Mouse (Mus musculus) MEL (cell line): Measurements from ENCODE around the gene Kcp. TPM values are rescaled to one million over a fixed set of nuclear protein-coding genes. Genes with fewer than 3 reads are reported as not detected.

Experiments
- DNase-seq: peaks from one replicate; pipeline ENCODE4 v3.0.0; 2011; ENCODE audit warnings: low read depth, low spot score
- H3K27ac ChIP-seq: 2 replicates; pipeline ENCODE4 v1.5.1; 2012; ENCODE audit warnings: low read depth, mild to moderate bottlenecking, control low read depth, low read length, moderate library complexity; ENCODE audit not compliant: control insufficient read depth
- H3K27me3 ChIP-seq, 2 experiments: fragments of 150-350 bp in 1 of 2; sonication (generic) in 1 of 2; 2 replicates each; pipeline ENCODE4 v1.6.1; 2012; ENCODE audit warnings: low read length in 2 of 2, mild to moderate bottlenecking in 2 of 2, improper control_type of control experiment in 1 of 2, moderate library complexity in 1 of 2; ENCODE audit not compliant: insufficient read depth in 2 of 2, control insufficient read depth in 1 of 2
- H3K36me3 ChIP-seq, 2 experiments: 2 replicates each; pipeline ENCODE4 v1.6.1; 2012 to 2014; ENCODE audit warnings: low read length in 2 of 2, improper control_type of control experiment in 1 of 2, inconsistent platforms in 1 of 2, mild to moderate bottlenecking in 1 of 2; ENCODE audit not compliant: insufficient read depth in 2 of 2, control insufficient read depth in 1 of 2
- H3K4me1 ChIP-seq, 2 experiments: fragments of 150-350 bp in 1 of 2; sonication (generic) in 1 of 2; 2 replicates each; pipeline ENCODE4 v1.6.1; 2012; ENCODE audit warnings: low read length in 2 of 2, improper control_type of control experiment in 1 of 2, mild to moderate bottlenecking in 1 of 2; ENCODE audit not compliant: insufficient read depth in 2 of 2, control insufficient read depth in 1 of 2
- H3K4me3 ChIP-seq, 2 experiments: fragments of 150-350 bp in 1 of 2; sonication (generic) in 1 of 2; 2 replicates each; pipeline ENCODE4 v1.5.1; 2012; ENCODE audit warnings: low read depth in 2 of 2, low read length in 2 of 2, mild to moderate bottlenecking in 2 of 2, moderate library complexity in 2 of 2, control low read depth in 1 of 2, improper control_type of control experiment in 1 of 2; ENCODE audit not compliant: control insufficient read depth in 1 of 2, insufficient read depth in 1 of 2
- H3K79me2 ChIP-seq: 2 replicates; pipeline ENCODE4 v1.6.1; 2012; ENCODE audit warnings: mild to moderate bottlenecking, low read length, moderate library complexity; ENCODE audit not compliant: control insufficient read depth, poor library complexity, insufficient read depth
- H3K9ac ChIP-seq: 2 replicates; pipeline ENCODE4 v1.6.1; 2012; ENCODE audit warnings: low read depth, mild to moderate bottlenecking, control low read depth, low read length, moderate library complexity; ENCODE audit not compliant: control insufficient read depth, poor library complexity, severe bottlenecking
- H3K9me3 ChIP-seq: fragments of 150-350 bp; sonication (generic); replicated peaks from 2 replicates; pipeline ENCODE4 v1.6.1; 2012; ENCODE audit warnings: mild to moderate bottlenecking, low read length, improper control_type of control experiment, moderate library complexity; ENCODE audit not compliant: insufficient read depth
- BHLHE40 ChIP-seq: IDR thresholded peaks from 2 replicates; pipeline ENCODE4 v1.6.1; 2012; ENCODE audit warnings: low read depth, mild to moderate bottlenecking, inconsistent platforms, low read length, improper control_type of control experiment, borderline replicate concordance
- CTCF ChIP-seq, 3 experiments: IDR thresholded peaks in 2 of 3; conservative IDR thresholded peaks in 1 of 3; 2 replicates each; pipeline ENCODE4 v1.5.1; 2011 to 2012; ENCODE audit warnings: low read length in 3 of 3, low read depth in 2 of 3, mild to moderate bottlenecking in 2 of 3, improper control_type of control experiment in 1 of 3, inconsistent platforms in 1 of 3, mixed read lengths in 1 of 3, moderate library complexity in 1 of 3; ENCODE audit not compliant: control insufficient read depth in 1 of 3, insufficient read depth in 1 of 3, poor library complexity in 1 of 3, severe bottlenecking in 1 of 3
- EP300 ChIP-seq, 2 experiments: IDR thresholded peaks; 2 replicates each; pipeline ENCODE4 v1.6.1; 2011; ENCODE audit warnings: improper control_type of control experiment in 2 of 2, low read length in 2 of 2, low read depth in 1 of 2, mild to moderate bottlenecking in 1 of 2
- ETS1 ChIP-seq: IDR thresholded peaks from 2 replicates; pipeline ENCODE4 v1.6.1; 2012; ENCODE audit warnings: low read depth, mild to moderate bottlenecking, inconsistent platforms, low read length, improper control_type of control experiment, moderate library complexity
- GABPA ChIP-seq: IDR thresholded peaks from 2 replicates; pipeline ENCODE4 v1.6.1; 2012; ENCODE audit warnings: low read depth, mild to moderate bottlenecking, inconsistent platforms, low read length, improper control_type of control experiment, moderate library complexity
- MAFK ChIP-seq: IDR thresholded peaks from 2 replicates; pipeline ENCODE4 v1.6.1; 2011; ENCODE audit warnings: low read depth, mild to moderate bottlenecking, low read length, improper control_type of control experiment, borderline replicate concordance
- MAZ ChIP-seq: IDR thresholded peaks from 2 replicates; pipeline ENCODE4 v1.6.1; 2012; ENCODE audit warnings: low read depth, mild to moderate bottlenecking, inconsistent platforms, low read length, improper control_type of control experiment
- MYC ChIP-seq: IDR thresholded peaks from 2 replicates; pipeline ENCODE4 v1.6.1; 2011; ENCODE audit warnings: low read depth, mild to moderate bottlenecking, low read length, improper control_type of control experiment, moderate library complexity
- SIN3A ChIP-seq: IDR thresholded peaks from 2 replicates; pipeline ENCODE4 v1.6.1; 2012; ENCODE audit warnings: low read length, improper control_type of control experiment, inconsistent platforms
- TCF12 ChIP-seq: IDR thresholded peaks from 2 replicates; pipeline ENCODE4 v1.6.1; 2014; ENCODE audit warnings: low read depth, mild to moderate bottlenecking, inconsistent platforms, low read length, improper control_type of control experiment, moderate library complexity
- USF2 ChIP-seq, 2 experiments: IDR thresholded peaks; 2 replicates each; pipeline ENCODE4 v1.6.1; 2011 to 2012; ENCODE audit warnings: improper control_type of control experiment in 2 of 2, low read length in 2 of 2, borderline replicate concordance in 1 of 2, inconsistent platforms in 1 of 2, low read depth in 1 of 2, mild to moderate bottlenecking in 1 of 2; ENCODE audit not compliant: insufficient read depth in 1 of 2
- ZKSCAN1 ChIP-seq: IDR thresholded peaks from 2 replicates; pipeline ENCODE4 v1.6.1; 2012; ENCODE audit warnings: low read depth, mild to moderate bottlenecking, inconsistent platforms, low read length, improper control_type of control experiment, moderate library complexity
- ZMIZ1 ChIP-seq: IDR thresholded peaks from 2 replicates; pipeline ENCODE4 v1.6.1; 2012; ENCODE audit warnings: low read depth, mild to moderate bottlenecking, inconsistent platforms, low read length, improper control_type of control experiment, moderate library complexity
- polyA plus RNA-seq, 2 experiments: library from polyadenylated mRNA; stranded (reverse) in 1 of 2; unstranded in 1 of 2; fragments of >175 nt in 1 of 2; fragments of >200 nt in 1 of 2; gene quantifications; 2 replicates each; pipeline versions ENCODE4 v1.2.1 to v1.2.4; 2012; ENCODE audit warnings: low replicate concordance in 2 of 2, low read depth in 1 of 2; ENCODE audit not compliant: insufficient read length in 2 of 2, insufficient read depth in 1 of 2, missing spikeins in 1 of 2
- total RNA-seq: library from RNA; depleted of rRNA; stranded (reverse); fragments of 300-350 nt; gene quantifications from 2 replicates; pipeline ENCODE4 v1.2.3, GENCODE M21; 2012; rRNA removed

The Kcp gene
- total and polyA plus RNA-seq, 3 experiments = 1.3 to 6.9 TPM; not detected in 1

DNA sequence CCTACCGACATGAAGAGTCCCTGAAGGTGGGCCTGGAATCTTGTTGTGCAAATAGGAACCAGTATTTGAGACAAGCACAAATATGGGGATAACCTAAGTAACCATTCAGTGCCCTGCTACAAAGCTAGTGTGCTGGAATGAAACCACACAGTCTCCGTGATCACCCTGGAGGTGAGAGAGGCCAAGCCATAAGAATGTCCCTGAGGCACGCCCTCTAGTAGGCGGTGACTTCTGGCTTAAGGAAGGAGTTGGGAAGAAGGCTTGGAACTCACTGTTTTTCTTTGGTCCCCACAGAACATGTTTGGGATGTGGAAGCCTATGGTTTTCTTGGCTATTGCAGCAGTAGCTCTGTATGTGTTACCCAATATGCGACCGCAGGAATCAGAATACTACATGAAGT lies 81.4 kb downstream of the Kcp start:
- Histone ChIP-seq H3K36me3 (no peaks in the 10 kb centered on the region; a peak in 1 of 4 replicates), H3K79me2 (no peaks in the 10 kb centered on the region), H3K27ac (no peak overlapping the region), H3K4me3 (no peak overlapping the region), H3K27me3 (peaks cover 1 to 19% of the 10 kb centered on the region in 2 experiments; a peak in 3 of 4 replicates), H3K4me1 (peaks cover 0 to 12% of the 10 kb centered on the region in 2 experiments; a peak in 1 of 4 replicates), H3K9me3 (no peaks in the 10 kb centered on the region), H3K9ac (no peak overlapping the region)
- TF ChIP-seq TCF12 = no peak
- no peak for TF ChIP-seq USF2 (IDR thresholded peaks at IDR 0.05; ENCODE audit: borderline replicate concordance in 1 of 2, insufficient read depth in 1 of 2, low read depth in 1 of 2, low read length in 2 of 2)
- no peak for DNase-seq

DNA sequence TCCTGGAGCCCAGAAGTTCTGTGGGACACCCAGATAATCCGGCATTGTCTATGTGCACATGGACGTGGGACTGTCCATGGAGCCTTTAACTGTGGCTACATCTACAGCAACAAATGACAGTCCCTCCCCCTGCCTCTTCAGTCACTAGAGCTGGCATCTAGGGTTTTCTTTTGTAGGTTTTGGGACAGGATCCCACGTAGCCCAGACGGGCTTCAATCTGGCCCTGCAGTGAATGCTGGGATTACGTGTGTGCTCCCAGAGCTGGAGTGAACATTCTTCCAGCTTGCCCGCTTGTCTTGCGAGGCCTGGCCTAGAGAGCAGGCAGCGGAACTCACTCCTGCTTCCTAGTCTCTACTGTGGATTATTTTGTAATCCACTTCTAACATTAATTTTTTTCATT lies 82.6 kb downstream of the Kcp start:
- Histone ChIP-seq H3K9me3 (no peaks in the 10 kb centered on the region), H3K27ac (no peak overlapping the region), H3K4me3 (no peak overlapping the region), H3K79me2 (no peaks in the 10 kb centered on the region), H3K4me1 (peaks cover 0 to 3% of the 10 kb centered on the region in 2 experiments; a peak in 1 of 4 replicates), H3K27me3 (peaks cover 1 to 19% of the 10 kb centered on the region in 2 experiments; a peak in 3 of 4 replicates), H3K9ac (no peak overlapping the region), H3K36me3 (no peaks in the 10 kb centered on the region)
- no peak for DNase-seq
- no peak for TF ChIP-seq ZMIZ1
- TF ChIP-seq MAZ = no peak
- no peak for TF ChIP-seq ETS1
- TF ChIP-seq GABPA = no peak
- TF ChIP-seq CTCF (IDR thresholded peaks at IDR 0.05 in 2 of 3, conservative IDR thresholded peaks at IDR 0.05 in 1 of 3; ENCODE audit: control insufficient read depth in 1 of 3, insufficient read depth in 1 of 3, low read depth in 2 of 3, low read length in 3 of 3, poor library complexity in 1 of 3, severe bottlenecking in 1 of 3) = no peak
- TF ChIP-seq EP300 (IDR thresholded peaks at IDR 0.05; ENCODE audit: low read depth in 1 of 2, low read length in 2 of 2) = no peak
- no peak for TF ChIP-seq BHLHE40
- TF ChIP-seq ZKSCAN1 = no peak
- TF ChIP-seq SIN3A = no peak
- no peak for TF ChIP-seq TCF12
- no peak for TF ChIP-seq MAFK
- no peak for TF ChIP-seq MYC
- TF ChIP-seq, all 39 proteins: peak for 0

Other genes with a start within 250 kb of the Kcp start
- gene Hilpda, start 235.5 kb downstream of the Kcp start, total RNA-seq = 15.6 and 18.1 TPM in 2 replicates
- 10 to 100 TPM in 1 of 2 experiments, not detected in 1; 17.0 TPM for gene Hilpda, start 235.5 kb downstream of the Kcp start, polyA plus RNA-seq
- gene Fam71f2, start 228.4 kb downstream of the Kcp start, total RNA-seq = 0.23 TPM in 1 of 2 replicates, not detected in the other
- under 1 TPM in 1 of 2 experiments, not detected in 1; 0.84 TPM for gene Fam71f2, start 228.4 kb downstream of the Kcp start, polyA plus RNA-seq
- gene Fam71f1, start 188.8 kb downstream of the Kcp start, total RNA-seq = not detected in 2 replicates
- under 1 TPM in 1 of 2 experiments, not detected in 1; 0.13 TPM for gene Fam71f1, start 188.8 kb downstream of the Kcp start, polyA plus RNA-seq
- 80.4 and 98.0 TPM in 2 replicates for gene Calu, start 159.9 kb downstream of the Kcp start, total RNA-seq
- gene Calu, start 159.9 kb downstream of the Kcp start, polyA plus RNA-seq = 100 to 1,000 TPM in 1 of 2 experiments, 10 to 100 TPM in 1; 79.4 to 419 TPM
- 0.23 TPM in 1 of 2 replicates, not detected in the other for gene Opn1sw, start 119.5 kb downstream of the Kcp start, total RNA-seq
- under 1 TPM in 1 of 2 experiments, not detected in 1; 0.04 TPM for gene Opn1sw, start 119.5 kb downstream of the Kcp start, polyA plus RNA-seq
- not detected in 2 replicates for gene Ccdc136, start 111.6 kb downstream of the Kcp start, total RNA-seq
- under 1 TPM in 1 of 2 experiments, not detected in 1; 0.22 TPM for gene Ccdc136, start 111.6 kb downstream of the Kcp start, polyA plus RNA-seq
- 0.26 and 0.27 TPM in 2 replicates for gene Flnc, start 74.7 kb downstream of the Kcp start, total RNA-seq
- gene Flnc, start 74.7 kb downstream of the Kcp start, polyA plus RNA-seq = under 1 TPM in 1 of 2 experiments, not detected in 1; 0.31 TPM
- 289 and 312 TPM in 2 replicates for gene Atp6v1f, start 40.2 kb downstream of the Kcp start, total RNA-seq
- gene Atp6v1f, start 40.2 kb downstream of the Kcp start, polyA plus RNA-seq = 100 to 1,000 TPM in 1 of 2 experiments, not detected in 1; 349 TPM
- gene Atp6v1fnb, start 36.5 kb downstream of the Kcp start, total RNA-seq = not detected in 2 replicates
- under 1 TPM in 1 of 2 experiments, not detected in 1; 0.13 TPM for gene Atp6v1fnb, start 36.5 kb downstream of the Kcp start, polyA plus RNA-seq
- gene Irf5, start 18.7 kb upstream of the Kcp start, total RNA-seq = 8.2 and 9.7 TPM in 2 replicates
- 10 to 100 TPM in 1 of 2 experiments, not detected in 1; 13.3 TPM for gene Irf5, start 18.7 kb upstream of the Kcp start, polyA plus RNA-seq
- 64.9 and 71.5 TPM in 2 replicates for gene Tnpo3, start 101.9 kb upstream of the Kcp start, total RNA-seq
- 100 to 1,000 TPM; 139 to 148 TPM for gene Tnpo3, start 101.9 kb upstream of the Kcp start, polyA plus RNA-seq
- 20.6 and 41.7 TPM in 2 replicates for gene Tspan33, start 186.3 kb upstream of the Kcp start, total RNA-seq
- 10 to 100 TPM in 1 of 2 experiments, not detected in 1; 64.5 TPM for gene Tspan33, start 186.3 kb upstream of the Kcp start, polyA plus RNA-seq
- 52.0 and 62.6 TPM in 2 replicates for gene Smo, start 227.6 kb upstream of the Kcp start, total RNA-seq
- gene Smo, start 227.6 kb upstream of the Kcp start, polyA plus RNA-seq = 10 to 100 TPM in 1 of 2 experiments, not detected in 1; 83.7 TPM